Mouse (Mus musculus): ENCODE measurements around the gene Pdcd2l.

Pdcd2l gene

DNA sequence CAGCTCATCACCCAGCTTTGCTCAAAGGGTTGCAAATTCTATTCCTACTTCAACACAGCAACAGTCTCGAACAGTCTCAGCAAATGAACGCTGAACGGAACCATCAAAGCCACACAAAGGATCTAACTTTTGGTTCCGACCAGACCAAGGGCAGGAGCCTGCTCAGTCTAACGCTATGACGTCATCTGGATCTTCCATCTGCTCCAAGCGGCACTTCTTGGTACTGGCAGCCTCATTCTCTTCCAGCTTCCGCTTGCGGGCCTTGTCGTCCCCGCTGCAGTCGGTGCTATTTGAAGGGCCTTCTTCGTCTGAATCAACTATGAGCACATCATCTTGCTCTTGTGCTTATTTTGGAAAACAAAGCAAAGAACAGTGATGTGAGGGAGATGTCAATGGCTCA lies 55.3 kb downstream of the Pdcd2l start:
- peak; percentile 76 for DNase-seq (ENCODE audit: low read depth, low spot score)

DNA sequence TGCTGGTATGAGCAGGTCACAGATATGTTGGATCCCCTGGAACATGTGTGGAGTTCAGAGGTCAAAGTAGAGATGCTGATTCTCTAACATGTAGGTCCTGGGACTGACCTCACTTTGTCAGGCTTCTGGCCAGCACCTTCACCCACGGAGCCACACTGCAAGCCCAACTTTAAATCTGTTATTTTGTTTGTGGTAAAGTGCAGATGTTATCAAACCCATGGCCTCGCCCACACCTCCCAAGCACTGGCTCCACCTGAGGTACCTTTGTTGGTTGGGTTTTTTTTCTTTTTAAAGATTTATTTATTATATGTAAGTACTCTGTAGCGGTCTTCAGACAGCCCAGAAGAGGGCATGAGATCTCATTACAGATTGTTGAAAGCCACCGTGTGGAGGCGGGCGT lies 57.0 kb downstream of the Pdcd2l start:
- DNase-seq (ENCODE audit: low read depth, low spot score) = no peak
